Mouse (Mus musculus): ENCODE results near the gene Olfr374.

DNA sequence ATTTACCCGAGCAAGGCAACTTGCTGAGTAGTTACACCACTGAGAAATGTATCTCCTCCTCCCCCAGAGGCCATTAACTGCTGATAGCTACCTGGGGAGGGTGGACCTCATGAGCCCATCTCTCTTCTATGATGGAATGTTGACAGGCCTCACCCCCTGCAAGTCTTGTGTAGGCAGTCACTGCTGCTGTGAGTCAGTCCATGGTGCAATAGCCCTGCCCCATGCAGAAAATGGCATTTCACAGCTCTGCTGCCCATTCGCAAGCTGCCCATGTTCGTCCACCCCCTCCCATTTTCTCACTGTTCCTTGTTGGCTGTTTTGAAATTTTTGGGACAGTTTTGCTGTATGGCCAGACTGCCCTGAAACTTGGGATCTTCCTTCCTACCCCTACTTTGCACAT is 38.7 kb downstream of the Olfr374 start:
- TF ChIP-seq GATA1 (IDR thresholded peaks at IDR 0.05; ENCODE audit: borderline replicate concordance, low read length) (no peak), FLI1 (IDR thresholded peaks at IDR 0.05; ENCODE audit: low read length) (no peak)

Data from megakaryocyte, embryonic 14.5 days (primary cell).